Comparison of ENCODE assay signal across 8 mouse cellular contexts in the genomic region with DNA sequence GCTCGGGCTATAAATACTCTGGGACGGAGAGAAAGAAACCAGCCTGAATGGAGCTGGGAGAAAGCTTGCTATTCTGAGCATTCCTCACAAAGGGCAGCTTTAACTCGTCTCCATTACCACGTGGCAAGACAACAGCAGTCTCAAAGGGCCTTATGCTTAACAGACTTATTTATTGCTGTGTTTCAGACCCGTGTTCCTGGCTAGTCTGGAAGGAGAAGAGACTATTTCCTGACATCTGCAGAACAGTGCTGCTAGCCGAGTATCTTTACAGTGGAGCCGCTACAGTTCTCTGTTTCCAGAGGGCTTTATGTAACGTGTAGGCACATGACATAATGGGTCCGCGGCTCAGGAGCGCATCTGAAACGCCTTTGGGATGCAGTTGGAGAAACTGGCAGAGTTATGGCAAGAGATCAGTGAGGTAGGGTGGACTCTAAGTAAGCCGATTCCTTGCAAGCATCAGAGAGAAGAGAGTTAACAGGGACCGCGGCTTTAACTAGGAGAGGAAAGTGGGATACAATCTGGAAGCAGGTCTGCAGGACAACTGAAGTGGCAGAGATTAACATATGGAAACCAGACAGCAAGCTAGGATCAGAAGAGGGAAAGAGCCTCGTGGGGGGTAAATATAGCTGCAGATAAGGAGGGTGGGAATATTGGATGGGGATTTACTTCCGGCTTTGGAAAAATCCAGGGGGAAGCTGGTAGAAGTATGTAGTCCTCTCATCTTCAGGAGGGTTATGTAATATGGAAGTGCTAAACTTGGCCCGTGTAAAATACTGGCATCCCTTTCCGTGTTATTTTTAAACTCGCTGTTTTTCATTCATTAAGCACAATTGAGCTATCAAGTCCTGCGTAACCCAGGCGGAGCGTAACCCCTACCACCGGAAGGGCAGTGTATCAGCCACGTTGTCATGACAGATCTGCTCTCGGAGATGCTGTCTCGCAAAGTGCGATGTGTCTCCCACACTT.
DNase-seq lines count a peak whose midpoint lies in the region; ATAC-seq and TF ChIP-seq lines count a peak whose summit lies in the region.

No protein-coding gene starts in this region.

- no peaks in the 10 kb centered on the region for H3K36me3 ChIP-seq in midbrain, embryonic 14.5 days (ENCODE audit: control insufficient read depth, insufficient read depth, low read length)
- no peaks in the 10 kb centered on the region for H3K36me3 ChIP-seq in midbrain, embryonic 16.5 days (ENCODE audit: control insufficient read depth, insufficient read depth, low read length)
- H3K36me3 ChIP-seq in kidney, adult 2 months (ENCODE audit: control insufficient read depth, insufficient read depth, low read length): no peaks in the 10 kb centered on the region

- no peaks in the 10 kb centered on the region for H3K27me3 ChIP-seq in midbrain, embryonic 14.5 days (ENCODE audit: control insufficient read depth, insufficient read depth, low read length)
- H3K27me3 ChIP-seq in midbrain, embryonic 16.5 days (ENCODE audit: control insufficient read depth, insufficient read depth, low read depth, low read length): no peaks in the 10 kb centered on the region
- no peaks in the 10 kb centered on the region for H3K27me3 ChIP-seq in kidney, adult 2 months (replicated peaks; ENCODE audit: control insufficient read depth, insufficient read depth, low read length)

- no peak overlapping the region for H3K27ac ChIP-seq in midbrain, embryonic 14.5 days (replicated peaks; ENCODE audit: low read depth, low read length)
- H3K27ac ChIP-seq in midbrain, embryonic 16.5 days (ENCODE audit: low read length): no peak overlapping the region
- 0 out of 2 replicates have a peak overlapping the region, but pooled peaks have one; percentile 30 for H3K27ac ChIP-seq in kidney, adult 2 months (ENCODE audit: insufficient read depth, low read depth, low read length)

- intact Hi-C loops in left cerebral cortex, postnatal 36 days (cut with DNase I): loop anchor here (10.0 kb wide), 1 partner anchor 130 kb away; no protein-coding TSS in a partner anchor

- H3K4me3 ChIP-seq in midbrain, embryonic 14.5 days (replicated peaks; ENCODE audit: low read depth, low read length): no peak overlapping the region
- H3K4me3 ChIP-seq in midbrain, embryonic 16.5 days (ENCODE audit: low read depth, low read length): no peak overlapping the region
- H3K4me3 ChIP-seq in kidney, adult 2 months (ENCODE audit: insufficient read depth, low read depth, low read length): peak overlapping the region; percentile 27

- no peaks in the 10 kb centered on the region for H3K4me1 ChIP-seq in midbrain, embryonic 14.5 days (ENCODE audit: control insufficient read depth, insufficient read depth, low read length)
- no peaks in the 10 kb centered on the region; the same call in 1 of the 2 replicates for H3K4me1 ChIP-seq in midbrain, embryonic 16.5 days (ENCODE audit: control insufficient read depth, insufficient read depth, low read length)
- no peaks in the 10 kb centered on the region for H3K4me1 ChIP-seq in kidney, adult 2 months (ENCODE audit: control insufficient read depth, insufficient read depth, low read length)

- H3K4me2 ChIP-seq in midbrain, embryonic 14.5 days (ENCODE audit: low read length): peak overlapping the region; percentile 8; the same call in 1 of the 2 replicates
- no peak overlapping the region for H3K4me2 ChIP-seq in midbrain, embryonic 16.5 days (ENCODE audit: low read length)

- H3K9me3 ChIP-seq in midbrain, embryonic 14.5 days (ENCODE audit: control insufficient read depth, low read length): no peaks in the 10 kb centered on the region
- no peaks in the 10 kb centered on the region for H3K9me3 ChIP-seq in midbrain, embryonic 16.5 days (replicated peaks; ENCODE audit: control insufficient read depth, low read length, poor library complexity, severe bottlenecking)

- peak; percentile 20 for DNase-seq in midbrain, embryonic 14.5 days
- DNase-seq in frontal cortex, postnatal 25 days (ENCODE audit: low spot score in 2 of 2): peak; percentile 46 to 49
- peak; percentile 33 for DNase-seq in kidney, adult 2 months
- DNase-seq in left cerebral cortex, postnatal 36 days (ENCODE audit: low spot score in 2 of 2): peak; percentile 73 to 75
- DNase-seq in right cerebral cortex, postnatal 10 days (ENCODE audit: low spot score in 2 of 2): peak; percentile 44 to 60
- no peak for DNase-seq in cerebellum, postnatal 25 days

- 71% methylated on average over 28 of the region's 28 CpGs for WGBS in midbrain, embryonic 14.5 days
- WGBS in midbrain, embryonic 16.5 days: 69% methylated on average over 28 of the region's 28 CpGs
- 39% methylated on average over 28 of the region's 28 CpGs for WGBS in kidney, adult 2 months

- no peak overlapping the region for H3K9ac ChIP-seq in midbrain, embryonic 14.5 days (replicated peaks; ENCODE audit: low read length)
- H3K9ac ChIP-seq in midbrain, embryonic 16.5 days (ENCODE audit: low read depth, low read length): no peak overlapping the region

- TF ChIP-seq CTCF in kidney, adult 2 months (conservative IDR thresholded peaks at IDR 0.05; ENCODE audit: insufficient read depth, insufficient read length, low read depth, low read length): no peak

- ATAC-seq in midbrain, embryonic 14.5 days (ENCODE audit: low FRiP score, low TSS enrichment): no peak
- no peak for ATAC-seq in midbrain, embryonic 16.5 days
- ATAC-seq in monocyte, adult 5-6 weeks (replicated peaks; ENCODE audit: insufficient number of reproducible peaks, low FRiP score, low TSS enrichment, poor library complexity, severe bottlenecking): no peak

- TF ChIP-seq POLR2A in kidney, adult 2 months (IDR thresholded peaks at IDR 0.05; ENCODE audit: low read depth, low read length): no peak

Comparison
In these comparisons a context has a peak if more than half of its experiments do, and no peak if none do; other contexts are left out.
1. DNase-seq: peak in midbrain, embryonic 14.5 days (single experiment), frontal cortex, postnatal 25 days (2 of 2), kidney, adult 2 months (single experiment), left cerebral cortex, postnatal 36 days (2 of 2) and right cerebral cortex, postnatal 10 days (2 of 2); none in cerebellum, postnatal 25 days (0 of 2).